Mouse (Mus musculus) cerebellum, postnatal 36 days (tissue): Measurements from ENCODE around the gene Nectin4.
A peak's percentile ranks its signal among the peaks of the same experiment; 100 is the strongest.
"Not testable (repeated sequence)": the region's sequence is repeated elsewhere in the genome, so short reads cannot be mapped to it uniquely, and the experiment has no call there.

ENCODE experiments used
- DNase-seq, 2 experiments: peaks; one replicate each; pipeline ENCODE4 v3.0.0; 2021 to 2022; ENCODE audit warnings: mixed read lengths in 2 of 2

The Nectin4 gene

DNA sequence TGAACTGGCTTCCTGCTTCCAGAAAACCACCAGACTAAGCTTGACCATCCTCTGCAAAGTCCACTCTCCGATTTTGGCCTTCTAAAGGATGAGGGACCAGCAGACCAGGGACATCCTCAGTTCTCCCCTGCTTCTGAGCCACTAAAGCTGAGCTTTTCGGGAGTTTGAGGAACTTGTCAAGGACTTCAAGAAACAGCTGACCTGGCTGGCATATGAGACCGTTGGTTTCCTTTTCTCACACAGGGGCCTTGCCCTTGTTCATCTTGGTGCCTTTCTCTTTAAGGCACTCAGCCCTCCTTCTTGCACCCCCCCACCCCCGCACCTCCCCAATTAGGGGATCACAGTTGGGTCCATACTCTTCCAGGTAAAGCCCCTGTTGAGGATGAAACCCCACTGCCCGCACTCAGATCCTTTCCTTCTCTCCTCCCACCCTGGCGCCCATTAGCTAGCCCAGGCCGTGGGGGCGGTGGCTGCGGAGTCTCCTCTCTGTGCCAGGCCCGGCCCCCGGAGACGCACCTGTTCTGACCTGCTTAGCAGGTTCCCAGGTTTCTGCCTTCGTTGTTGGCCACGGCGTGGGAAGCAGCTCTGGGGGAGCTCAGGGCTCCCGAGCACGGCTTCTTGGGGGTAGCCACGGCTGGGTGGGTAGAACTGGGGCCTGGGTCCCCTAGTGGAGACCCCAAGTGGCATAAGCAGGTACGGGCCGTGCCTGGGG is at the start of gene Nectin4:
Gene Nectin4 (plus strand): TSS at position 255 of the 712 bp plus-strand sequence.
- no peak for DNase-seq

DNA sequence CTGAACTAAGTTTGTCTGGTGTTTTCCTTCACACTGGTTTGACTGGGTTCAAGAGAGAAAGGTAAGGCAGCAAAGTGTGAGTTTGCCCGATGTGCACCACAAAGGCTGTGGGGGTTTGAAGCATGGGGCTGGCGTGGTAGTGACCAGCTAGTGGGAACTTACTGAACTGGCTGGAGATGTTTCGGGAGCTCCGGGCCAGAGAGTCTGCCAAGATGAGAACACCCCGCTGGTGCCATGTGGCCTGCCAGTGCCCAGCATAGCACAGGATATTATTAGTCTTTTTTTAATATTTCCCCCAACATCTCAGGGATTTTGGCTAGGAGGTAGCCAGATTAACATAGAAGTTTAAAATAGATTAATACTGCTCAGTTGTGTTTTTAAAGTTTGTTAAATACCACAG is 49.7 kb upstream of the Nectin4 start:
- peak; percentile 78 to 79 for DNase-seq

DNA sequence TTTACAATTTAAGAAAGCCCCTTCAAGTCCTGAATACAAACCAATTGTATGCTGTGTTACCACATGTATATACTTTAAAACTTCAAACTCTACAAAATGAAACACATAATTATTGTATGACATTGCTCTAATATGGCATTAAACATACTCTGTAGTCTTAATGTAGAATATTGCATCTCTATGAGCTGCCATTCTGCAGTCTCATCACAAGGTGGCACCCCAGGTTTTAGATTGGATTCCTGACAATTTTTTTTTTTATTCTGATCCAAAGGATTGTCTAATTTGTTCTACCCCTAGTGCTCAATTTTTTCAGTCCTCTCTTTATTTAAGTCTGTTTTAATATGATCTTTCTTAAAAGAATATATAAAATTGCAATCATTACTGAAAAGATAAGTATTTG is 48.5 kb upstream of the Nectin4 start:
- no peak for DNase-seq

DNA sequence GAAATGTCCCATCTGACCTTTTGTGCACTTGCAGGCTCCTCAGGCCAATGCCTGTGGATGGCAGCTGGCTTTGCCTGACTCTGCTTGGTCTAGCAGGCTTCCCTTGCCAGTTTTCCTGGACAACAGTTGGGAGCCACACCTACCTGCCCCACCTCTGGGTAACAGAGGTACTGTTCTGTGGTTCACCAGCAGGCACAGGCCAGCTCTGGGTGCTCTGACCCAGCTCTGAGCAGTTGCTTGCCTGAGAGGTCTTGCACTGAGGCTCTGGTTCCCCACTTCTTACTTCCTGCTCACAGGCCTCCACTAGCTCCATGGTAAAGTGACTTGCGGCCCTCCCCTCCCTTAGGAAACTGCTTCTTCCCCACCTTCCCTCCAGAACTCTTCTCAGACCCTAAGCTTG is 47.9 kb upstream of the Nectin4 start:
- DNase-seq: no peak

DNA sequence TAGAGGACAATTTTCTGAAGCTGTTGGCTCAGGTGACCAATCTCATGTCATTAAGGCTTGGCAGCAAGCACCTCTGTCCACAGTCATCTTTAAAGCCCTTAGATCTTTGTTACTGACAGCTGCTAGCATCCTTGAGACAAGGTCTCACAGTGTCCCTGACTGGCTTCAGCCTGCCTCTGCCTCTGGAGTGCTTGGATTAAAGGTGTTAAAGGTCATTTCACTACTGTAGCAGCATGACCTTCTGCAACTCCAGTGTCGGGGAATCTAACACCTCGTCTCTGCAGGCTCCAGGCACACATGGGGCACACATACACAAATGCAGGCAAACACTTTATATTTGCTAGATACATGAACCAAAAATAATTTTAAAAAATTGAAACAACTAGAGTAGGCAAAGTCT is 44.3 kb upstream of the Nectin4 start:
- DNase-seq: no peak

DNA sequence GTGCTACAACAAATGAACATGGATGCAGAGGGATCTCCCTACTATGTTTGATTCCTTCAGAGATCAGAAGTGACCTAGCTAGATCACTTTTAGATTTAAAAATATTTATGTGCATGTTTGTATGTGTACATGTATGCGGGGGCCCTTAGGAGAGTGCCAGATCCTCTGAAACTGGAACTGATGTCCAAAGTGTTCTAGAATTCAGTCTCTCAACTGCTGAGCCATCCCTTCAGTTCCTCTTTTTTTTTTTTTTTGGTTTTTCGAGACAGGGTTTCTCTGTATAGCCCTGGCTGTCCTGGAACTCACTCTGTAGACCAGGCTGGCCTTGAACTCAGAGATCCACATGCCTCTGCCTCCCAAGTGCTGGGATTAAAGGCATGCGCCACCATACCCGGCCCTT is 43.3 kb upstream of the Nectin4 start:
- not testable (repeated sequence) for DNase-seq

DNA sequence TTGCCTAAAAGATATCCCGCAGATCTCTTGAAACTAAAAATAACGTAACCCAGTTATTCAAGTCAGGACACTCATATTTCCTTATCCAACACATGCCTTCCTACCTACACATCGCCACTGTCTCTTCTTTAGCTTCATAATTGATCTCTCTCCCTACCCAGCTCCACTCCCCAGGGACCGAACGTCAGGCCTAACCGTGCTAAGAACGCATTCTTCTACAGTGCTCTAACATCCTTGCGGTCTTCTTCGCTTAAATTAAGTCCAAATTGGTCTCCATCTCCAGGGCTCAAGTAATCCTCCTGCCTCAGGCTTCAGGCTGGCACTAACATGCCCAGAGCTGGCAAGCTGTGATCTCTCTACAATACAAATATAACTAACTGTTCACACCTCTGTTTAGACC is 41.7 kb upstream of the Nectin4 start:
- no peak for DNase-seq

DNA sequence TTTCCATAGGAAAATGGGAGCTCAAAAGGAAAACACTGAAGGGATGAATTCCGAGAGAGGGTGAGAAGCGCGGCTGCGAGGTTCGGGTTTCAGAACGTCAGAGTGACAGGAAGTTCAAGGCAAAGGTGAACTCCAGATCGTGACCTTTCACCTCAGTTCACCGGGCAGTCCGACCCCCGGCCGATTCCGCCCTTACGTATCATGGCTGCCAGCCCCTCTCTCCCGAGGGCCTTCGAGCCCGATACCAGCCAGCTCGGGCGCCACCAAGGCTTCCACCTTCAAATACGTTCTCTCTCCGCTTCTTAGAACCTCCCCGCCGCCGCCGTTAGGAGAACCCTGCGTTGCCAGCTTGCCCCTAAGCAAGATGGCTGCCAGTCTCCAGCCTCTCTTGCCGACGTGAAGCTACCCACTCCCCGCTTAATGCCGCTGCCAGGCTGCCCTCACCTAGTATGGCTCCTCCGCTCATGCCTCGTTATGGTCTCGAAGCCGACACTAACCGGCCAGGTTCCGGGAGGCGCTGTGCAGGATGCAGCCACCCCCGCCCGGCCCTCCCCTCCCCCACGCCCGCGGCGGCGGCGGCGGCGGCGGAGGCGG is 41.0 kb upstream of the Nectin4 start, which contains the start of gene Dedd:
Gene Dedd (plus strand): TSS at position 307 of the 594 bp plus-strand sequence.
- peak; percentile 88 to 90 for DNase-seq

DNA sequence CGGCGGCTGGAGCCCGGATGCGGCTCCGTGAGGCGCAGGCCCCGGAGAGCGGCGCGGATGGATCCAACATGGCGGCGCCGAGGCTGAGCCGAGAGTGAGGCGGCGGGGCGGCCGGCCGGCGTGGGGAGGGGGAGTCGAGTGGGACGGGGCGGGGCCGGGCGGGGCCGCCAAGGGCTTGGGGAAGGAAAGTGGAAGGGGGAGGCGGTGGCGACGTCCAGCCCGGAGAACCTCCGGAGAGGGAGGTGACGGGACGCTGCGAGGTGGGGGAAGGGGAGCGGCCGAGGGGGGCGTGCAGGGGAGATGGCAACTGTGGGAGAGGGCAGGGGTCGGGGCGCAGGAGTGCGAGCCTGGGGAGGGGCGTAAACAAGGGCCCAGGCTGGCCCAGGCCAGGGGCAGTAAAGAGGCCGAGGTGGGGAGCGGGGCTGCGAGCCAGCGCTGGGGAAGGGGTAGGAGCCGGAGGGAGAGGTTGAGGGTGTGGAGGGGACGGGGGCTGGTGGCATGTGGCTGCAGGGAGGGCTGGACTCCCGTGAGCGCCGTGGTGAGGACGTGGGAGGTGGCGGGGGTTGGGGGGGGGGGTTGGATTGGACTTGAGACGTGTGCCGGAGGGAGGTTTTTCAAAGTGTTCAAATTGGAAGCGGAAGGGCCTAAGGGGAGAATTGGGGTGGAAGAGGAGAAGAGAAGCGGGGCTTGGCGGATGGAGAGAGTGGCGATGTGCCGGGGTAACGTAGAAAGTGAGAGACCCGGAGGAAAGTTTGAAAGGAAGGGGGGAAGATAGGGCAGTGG is 40.3 kb upstream of the Nectin4 start:
- DNase-seq: peak in 1 of 2 experiments; percentile 26

DNA sequence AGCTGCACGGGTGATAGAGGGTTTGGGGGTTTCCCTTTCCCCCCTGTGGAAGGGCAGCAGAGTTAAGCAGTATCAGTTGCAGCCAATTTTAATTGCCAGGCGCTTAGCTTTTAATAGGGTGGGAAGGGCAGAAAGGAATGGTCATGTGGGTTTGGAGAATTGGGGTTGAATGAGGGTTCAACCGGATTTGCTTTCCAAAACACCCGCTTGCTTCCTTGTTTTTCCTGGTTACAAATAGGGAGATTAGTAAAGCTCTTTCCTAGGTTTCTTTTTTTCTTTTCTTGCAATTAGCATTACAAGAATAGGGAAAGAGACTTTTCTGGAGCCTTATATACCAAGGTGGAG is 39.7 kb upstream of the Nectin4 start:
- DNase-seq: no peak

DNA sequence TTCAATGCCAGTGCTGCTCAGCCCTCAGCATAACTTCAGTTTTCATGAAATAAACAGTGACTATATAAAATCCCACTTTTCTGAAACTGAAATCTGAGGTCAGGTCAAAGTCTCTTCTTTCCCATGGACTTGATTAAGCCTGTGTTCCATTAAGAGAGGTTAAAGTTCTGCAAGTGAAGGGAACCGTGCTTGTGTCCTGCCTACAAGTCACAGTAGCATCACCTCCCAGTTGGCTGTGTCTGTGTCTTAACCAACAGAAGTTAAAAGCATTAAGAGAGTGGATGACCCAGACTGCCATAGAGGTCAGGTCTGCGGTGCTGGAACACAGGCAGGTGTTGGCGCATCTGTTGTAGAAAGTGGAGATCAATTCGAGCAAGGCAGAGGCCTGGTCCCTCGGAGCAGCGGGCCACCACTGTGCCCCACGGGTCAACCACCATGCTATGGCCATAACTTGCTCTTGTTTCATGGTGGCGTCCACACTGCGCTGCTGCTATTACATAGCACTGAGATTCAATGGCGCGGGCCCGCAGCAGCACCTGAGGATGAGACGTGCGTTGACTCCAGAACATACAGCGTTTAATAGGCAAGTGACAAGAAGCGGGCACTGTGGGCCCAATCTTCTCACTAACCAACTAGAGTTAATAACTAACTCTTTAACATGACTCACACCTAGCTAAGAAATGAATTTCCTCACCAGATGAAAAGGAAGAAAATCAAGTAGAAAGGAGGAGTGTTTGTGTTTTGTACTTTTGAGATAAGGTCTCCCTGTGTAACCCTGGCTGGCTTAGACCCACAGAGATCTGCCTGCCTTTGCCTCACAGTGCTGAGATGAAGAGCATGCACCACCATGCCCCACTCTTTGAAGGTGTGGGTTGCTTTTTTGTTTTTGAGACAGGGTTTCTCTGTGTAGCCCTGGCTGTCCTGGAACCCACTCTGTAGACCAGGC is 27.4 kb upstream of the Nectin4 start:
- DNase-seq: no peak

DNA sequence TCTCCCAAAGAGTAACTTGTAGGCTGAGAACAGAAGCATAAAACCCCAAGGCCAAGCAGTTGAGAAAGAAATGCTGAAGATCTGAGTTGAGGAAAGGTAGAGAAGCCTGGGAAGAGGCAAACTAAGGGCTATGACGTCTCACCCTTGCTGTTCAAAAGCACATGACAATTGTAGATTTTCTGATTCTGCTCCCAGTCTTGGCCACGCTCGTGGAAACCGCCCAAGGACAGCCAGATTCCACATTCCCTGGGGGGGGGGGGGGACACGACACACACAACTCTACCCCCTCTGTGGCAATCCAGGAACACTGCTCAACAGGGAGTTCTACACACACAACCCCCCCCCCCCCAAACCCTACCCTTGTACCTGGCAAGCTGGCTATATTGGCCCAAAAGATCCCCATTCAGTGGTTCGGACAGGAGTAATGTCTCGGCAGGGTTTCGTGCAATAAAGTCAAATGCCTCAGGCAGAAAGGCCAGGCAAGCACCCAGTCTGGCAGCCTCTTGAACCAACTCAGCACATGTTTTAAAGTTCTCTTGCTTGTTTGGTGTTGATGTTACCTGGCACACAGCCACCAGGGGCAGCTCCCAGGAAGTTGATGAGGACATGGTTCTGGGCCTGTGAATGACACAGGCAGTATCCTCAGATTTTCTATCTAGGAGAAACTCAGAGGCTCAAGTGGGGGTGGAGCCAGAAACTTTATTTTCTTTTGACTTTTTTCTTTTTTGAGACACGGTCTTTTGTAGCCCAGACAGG is 25.8 kb upstream of the Nectin4 start:
- DNase-seq: peak in 1 of 2 experiments; percentile 24

DNA sequence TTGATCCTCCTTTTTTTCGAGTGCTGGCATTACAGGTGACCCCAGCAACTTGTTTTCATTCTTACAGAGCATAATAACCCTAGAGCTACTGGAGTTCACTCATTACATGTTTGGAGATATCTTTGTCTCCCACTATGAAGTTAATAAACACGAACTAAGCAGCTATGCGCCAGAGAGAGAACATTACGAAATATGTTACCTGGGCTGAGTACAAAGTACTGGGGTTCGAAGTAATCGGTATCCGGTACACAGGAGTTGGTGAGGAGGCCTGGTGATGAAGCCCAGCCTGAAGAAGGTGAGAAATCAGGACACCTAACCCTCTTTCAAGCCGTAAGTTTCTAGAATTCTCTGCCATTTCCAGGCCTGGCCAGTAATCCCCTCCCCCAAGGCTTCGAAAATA is 25.2 kb upstream of the Nectin4 start:
- DNase-seq: no peak

DNA sequence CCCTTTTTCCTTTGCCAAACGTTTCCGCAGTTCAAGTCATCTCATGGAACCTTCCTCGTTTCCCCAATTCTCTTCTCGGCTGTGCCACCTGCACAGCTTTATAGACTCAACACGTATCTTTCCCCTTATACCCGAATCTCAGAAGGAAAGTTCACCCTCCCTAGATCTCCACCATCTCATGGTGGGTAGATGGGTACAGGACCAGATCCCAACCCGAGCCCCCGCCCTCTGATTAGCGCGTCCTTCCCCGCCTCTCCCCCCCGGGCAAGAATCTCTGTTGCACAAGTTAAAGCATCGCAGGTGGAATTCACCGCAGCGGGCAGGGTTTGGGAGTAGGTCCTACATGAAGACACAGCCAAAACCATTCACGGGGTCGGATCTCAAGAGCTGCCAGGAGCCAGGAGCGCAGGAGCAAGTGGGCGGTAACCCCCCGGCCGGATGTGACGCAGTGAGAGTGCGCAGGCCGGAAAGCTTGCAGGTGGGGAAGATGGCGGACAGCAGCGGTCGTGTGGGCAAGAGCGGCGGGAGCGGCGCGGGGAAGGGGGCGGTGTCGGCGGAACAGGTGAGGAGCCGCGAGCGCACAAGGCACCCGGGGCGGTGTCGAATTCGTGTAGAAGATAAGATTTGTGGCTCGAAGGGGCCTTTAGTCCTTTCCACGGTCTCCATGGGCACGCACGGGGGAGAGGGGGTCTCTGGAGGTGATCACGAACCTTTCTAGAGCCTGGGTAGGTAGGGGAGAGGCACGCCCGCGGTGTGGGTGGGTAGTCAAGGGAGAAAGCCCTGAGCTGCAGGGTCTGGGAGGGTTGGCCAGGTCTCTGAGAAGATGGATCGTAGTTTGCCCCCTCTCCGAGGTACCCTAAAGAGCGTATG is 24.4 kb upstream of the Nectin4 start, which contains the start of the genes Nit1 and Pfdn2:
Gene Nit1 (minus strand): TSS at position 422 of the 870 bp plus-strand sequence.
Gene Pfdn2 (plus strand): TSS at position 446 of the 870 bp plus-strand sequence.
- peak; percentile 90 to 93 for DNase-seq

DNA sequence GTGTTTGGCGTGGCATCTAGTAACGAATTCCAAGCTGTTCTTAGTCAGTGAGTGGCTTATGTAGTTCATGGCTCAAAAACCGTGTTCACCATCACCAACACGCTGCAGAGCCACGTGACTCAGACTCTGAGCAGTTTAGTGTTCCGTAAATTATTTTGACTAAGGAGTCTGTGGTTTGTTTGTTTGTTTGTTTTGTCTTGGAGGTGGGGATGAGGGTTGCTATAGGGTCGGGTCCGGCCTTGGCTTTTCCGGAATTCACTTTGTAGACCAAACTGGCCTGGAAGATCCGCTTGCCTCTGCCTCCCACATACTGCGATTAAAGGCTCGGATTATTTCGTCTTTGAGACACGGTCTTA is 23.8 kb upstream of the Nectin4 start:
- no peak for DNase-seq

DNA sequence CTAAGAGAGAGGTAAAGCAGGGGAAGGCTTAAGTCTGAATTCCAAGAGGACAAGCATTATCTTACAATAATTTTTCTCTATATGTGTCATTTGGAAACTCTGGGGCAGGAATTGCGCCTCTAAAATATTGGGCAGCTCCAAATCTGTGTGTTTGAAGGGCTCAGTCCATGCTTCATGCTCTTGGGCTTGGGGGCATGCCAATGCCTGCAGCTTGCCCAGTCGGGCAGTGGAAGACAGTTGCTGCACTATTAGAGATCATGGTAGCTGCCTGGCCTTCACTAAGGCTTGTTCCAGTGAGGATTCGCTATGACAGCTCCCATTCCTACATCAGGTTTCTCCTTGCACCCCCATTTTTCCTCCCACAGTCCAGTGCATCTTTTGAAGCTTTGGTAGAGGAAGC is 21.2 kb upstream of the Nectin4 start:
- peak in 1 of 2 experiments; percentile 31 for DNase-seq

DNA sequence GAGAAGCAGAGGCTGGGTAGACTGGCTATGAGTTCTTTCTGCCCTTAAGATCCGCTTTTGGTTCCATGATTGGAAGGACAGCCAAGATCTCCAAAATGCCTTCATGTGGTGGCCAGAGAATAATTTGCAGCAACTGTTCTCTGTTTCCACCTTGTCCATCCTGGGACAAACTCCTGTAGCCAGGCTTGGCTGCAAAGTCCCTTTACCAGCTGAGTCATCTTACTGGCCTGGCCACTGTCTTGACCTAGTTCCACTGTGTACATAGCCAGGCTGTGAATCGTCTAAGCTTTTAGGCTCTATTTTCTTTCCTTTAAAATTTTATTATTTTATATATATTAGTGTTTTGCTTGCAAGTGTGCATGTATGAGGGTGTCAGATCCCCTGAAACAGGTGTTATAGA is 20.7 kb upstream of the Nectin4 start:
- no peak for DNase-seq

DNA sequence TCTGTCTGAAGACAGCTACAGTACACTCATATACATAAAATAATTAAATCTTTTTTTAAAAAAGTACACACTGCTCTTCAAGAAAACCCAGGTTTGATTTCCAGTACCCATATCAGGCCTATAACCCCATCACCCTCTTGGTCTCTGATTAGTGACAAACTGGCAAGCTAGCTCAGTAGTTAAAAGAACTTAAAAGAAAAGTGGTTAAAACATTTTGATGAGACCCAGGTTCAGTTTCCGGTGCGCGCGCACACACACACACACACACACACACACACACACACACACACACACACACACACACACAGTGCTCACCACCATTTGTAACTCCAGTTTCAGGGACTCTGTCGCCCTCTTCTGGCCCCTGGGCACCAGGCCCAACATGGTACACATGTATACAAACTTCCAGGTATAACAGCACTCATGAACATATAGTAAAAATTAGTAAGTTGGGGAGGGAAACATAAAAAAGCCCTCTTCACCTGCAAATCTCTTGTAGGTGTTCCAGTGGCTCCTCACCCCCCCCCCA is 14.0 kb upstream of the Nectin4 start:
- DNase-seq: no peak

DNA sequence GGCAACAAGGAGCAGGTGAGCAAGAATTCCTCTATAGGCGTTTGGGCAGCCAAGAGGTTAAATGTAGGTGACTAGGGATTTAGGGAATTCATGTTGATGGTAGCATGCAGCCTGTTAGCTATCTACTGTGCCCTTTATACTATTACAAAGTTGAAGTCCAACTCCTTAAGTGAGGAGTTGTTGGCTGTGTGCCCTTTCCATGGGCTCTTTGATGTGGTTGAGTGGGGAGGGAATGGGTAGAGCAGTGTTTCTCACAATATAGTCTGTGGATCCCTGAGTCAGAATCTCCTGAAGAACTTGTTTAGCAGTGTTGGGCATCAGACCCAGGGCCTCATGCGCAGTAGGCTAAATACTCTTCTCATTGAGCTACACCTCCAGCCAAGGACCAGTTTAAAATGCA is 13.1 kb upstream of the Nectin4 start:
- DNase-seq: no peak

DNA sequence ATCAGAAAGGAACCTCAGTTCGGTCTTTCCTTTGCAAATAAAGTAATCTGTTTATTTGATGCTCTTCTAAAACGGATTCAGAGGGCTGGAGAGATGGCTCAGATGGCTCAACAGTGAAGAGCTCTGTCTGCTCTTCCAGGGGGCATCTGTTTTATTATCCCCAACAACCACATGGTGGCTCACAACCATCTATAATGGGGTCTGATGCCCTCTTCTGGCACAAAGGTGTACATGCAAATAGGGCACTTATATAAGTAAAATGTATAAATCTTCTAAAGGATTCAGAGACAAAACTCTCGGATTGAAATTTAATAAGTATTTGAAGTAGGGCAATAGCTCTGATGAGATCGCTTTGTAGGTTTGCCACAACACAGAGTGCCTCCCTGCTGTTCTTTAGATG is 11.5 kb upstream of the Nectin4 start:
- DNase-seq: peak in 1 of 2 experiments; percentile 35

DNA sequence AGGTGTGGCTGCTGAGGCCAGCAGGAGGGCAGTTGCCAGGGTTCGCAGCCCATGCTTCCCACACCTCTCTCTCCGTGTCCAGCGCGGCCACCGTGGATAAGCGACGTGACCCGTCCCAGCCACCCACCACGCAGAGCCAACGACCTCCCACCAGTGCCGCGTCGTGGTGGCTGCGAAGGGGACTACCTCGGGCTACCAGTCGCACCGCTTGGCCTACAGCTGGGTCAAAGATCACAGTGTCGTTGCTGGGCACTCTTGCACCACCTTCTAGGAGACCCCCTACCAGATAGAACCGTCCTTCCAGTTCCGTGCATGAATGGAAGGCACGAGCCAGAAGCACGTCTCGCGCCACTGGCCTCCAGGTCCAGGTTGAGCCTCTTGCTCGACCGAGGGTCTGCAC is 9.6 kb upstream of the Nectin4 start:
- peak; percentile 24 to 30 for DNase-seq
